Mouse (Mus musculus): Measurements from ENCODE around the gene H60b.
"Not testable (repeated sequence)": the region's sequence is repeated elsewhere in the genome, so short reads cannot be mapped to it uniquely, and the experiment has no call there.

H60b gene

DNA sequence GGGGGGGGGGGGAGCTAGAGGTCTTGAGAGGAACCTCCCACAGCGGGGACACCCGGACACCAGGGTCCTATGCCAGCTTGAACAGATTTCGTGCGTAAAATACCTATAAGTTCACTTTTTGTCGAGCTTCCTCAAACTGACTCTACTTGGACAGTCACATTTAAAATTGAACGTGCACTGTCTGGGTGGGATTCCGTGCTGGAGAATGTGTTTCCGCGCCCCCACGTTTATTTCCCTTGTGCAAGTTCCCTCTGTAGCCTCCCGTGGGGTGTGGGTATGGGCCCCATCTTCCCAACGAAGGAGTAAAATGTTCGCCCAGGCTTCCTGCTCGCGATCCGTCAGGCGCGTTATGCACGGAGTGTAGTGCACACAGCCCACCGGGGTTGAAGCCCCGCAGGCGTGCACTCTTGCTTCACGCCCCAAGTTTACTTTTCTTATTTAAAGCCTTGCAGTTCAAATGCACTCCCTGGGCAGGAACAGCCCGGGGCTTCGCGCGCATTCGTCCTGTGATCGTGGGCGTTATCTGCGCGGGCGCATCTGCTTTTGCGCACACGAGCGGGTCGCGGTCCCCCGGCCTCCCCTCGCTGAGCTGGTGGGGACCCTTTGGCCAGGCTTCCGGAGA is 115.4 kb downstream of the H60b start:
- no peak for DNase-seq (ENCODE audit: low spot score in 2 of 2)

DNA sequence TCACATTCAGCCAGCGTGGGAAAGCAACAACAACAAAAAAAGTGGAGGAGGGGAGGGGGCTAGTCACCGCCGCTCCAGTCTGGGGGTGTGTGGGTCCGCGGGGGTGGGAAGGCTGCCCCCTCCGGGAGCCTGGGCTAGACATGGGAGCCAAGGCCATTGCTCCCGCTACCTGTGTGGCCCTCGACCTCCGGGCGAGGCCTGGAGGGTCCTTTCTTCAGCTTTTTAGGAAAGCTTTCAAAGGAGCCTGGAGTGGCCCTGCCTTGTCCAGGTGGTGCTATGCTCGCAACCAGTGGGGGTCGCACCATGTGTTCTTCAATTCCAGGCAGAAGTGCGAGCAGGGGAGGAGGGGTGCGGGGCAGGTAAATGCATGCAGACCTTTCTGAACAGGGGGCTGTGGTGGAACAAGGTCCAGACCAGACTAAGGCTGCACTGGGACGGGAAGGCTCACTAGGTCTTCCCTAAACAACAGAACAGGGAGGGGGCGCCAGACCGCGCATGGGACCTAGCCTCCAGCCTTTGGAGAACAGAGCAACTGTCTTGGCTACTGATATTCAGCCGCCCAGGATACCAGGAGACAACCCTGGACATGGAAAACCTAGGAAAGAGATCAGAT is 116.2 kb downstream of the H60b start:
- no peak for DNase-seq (ENCODE audit: low spot score in 2 of 2)

DNA sequence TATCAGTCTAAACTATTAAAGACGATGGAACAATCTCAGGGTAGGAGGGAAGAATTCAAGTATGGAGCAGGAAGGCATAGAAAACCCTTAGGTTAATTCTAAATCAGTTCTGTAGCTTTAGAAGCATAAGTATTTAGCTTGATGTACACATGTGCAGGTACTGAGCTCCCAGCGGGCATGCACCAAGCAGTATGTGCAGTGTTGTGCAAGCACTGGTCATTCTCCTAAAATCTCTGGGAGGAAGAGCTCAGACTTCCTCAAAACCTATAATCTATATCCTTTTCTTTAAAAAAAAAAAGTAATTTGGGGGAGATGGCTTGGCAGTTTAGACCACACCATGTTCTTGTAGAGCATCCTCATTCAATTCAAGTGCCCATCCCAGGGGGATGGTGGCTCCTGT is 120.1 kb downstream of the H60b start:
- not testable (repeated sequence) for DNase-seq (ENCODE audit: low spot score in 2 of 2)

DNA sequence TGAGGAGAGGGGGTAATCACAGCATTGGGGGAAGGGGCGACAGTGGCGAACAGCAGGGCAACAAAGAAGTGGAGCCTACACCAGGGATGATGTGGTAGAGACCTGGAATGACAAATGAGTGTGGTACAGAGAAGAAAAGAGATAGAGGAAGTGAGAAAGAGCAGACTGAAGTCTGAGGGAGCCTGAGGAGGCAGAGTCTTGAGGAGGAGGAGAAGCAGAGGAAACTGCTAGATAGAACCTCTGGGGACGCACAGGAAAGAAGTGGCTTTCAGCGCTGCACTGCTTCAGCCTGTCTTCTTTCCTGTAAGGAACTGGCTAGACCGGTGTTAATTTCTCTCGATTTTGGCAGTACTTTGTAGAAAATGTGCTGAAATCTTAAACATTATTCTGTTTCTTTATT is 124.4 kb downstream of the H60b start:
- no peak for DNase-seq (ENCODE audit: low spot score in 2 of 2)

DNA sequence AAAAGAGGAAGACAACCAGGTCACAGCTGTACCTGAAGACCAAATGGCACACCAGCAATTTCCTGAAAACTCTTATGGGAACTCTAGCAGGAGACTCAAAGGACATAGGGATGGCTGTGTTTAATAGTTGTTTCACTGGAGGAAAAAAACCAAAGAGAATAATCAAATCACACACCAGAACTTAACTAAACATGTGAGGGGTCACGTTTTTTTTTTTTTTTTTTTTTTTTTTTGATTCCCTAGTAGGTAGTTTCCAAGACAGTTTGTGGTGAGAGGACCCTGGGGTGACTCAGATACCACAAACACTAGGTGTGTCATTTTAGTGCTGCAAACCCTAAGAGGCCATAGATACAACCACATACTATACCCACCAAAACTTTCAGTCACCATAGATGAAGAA is 137.3 kb downstream of the H60b start:
- no peak for DNase-seq (ENCODE audit: low spot score in 2 of 2)

DNA sequence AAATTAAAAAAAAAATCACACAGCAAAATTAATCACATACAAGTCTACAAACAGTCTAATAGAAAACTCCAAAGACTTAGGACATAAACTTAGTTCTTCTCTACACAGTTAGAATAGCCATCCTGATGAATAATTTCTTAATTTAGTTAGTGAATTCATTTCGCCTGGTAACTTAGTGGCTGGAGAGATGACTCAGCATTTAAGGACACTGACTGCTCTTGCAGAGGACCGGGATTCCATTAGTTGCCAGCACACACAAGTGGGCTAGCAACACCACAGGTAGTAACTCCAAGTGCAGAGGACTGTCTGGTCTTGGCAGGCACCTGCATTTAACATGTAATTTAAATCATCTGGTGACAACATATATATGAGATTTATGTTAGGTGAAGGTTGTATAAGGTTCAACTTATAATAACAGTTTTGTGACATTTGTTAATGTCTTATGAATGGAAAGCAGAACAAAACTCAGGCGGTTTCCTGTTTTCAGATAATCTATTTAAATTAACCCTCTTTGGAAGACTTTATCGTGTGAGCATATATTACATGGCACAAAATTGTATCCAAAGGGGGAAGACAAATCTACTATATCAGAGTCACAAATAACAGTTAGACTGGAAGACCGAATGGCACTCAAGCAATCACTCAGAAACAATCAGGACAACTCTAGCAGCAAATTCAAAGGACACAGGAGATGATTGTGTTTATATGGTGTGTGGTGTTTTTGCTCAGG is 138.8 kb downstream of the H60b start:
- no peak for DNase-seq (ENCODE audit: low spot score in 2 of 2)

DNA sequence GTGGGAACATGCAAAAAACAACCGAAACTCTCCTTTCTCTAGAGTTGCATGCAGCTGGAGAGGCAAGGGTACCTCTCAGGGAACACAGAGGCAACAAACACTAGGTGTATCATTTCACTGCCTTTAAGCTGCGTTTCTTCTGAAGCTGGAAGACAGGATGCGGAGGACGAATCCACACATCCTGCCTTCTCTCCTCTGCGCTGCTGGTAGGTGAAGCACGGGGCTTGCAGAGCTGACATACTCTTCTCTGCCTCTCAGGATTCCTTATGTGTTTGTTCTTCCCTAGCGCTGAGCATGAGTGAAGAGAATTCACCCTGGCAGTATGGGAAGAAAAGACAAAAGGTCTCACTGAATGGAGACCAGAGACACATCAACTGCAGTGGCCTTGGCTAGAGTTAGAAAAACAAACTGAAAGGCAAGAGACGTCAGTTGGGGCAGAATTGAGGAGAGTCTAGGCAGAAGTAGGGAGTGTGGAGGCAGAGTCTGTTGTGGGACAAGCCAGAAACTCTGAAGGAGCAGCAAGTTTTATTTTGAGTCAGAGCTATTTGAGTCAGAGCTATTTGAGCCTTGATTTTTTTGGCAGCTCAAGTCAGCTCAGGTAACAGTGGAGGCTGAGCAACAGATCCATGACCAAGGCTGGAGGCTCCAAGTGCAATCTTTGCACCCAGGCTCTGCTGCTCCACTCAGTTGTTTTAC is 139.5 kb downstream of the H60b start:
- no peak for DNase-seq (ENCODE audit: low spot score in 2 of 2)

DNA sequence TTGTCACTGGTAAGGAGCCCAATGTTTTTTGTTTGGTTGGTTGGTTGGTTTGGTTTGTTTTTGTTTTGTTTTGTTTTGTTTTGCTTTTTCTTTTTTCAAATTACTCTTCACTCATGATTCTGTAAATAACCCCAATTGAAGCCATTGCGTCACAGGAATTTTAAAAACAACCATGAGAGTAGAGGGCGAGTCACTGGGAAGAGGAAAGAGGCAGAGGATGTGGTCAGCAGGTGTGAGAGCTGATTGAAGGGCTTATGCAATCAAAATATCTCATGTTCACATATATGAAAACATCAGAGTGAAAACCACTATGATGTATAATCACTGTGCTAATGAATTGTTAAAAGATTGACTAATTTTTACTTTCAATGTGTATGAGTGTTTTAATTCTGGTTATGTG is 140.9 kb downstream of the H60b start:
- DNase-seq (ENCODE audit: low spot score in 2 of 2), result no peak

DNA sequence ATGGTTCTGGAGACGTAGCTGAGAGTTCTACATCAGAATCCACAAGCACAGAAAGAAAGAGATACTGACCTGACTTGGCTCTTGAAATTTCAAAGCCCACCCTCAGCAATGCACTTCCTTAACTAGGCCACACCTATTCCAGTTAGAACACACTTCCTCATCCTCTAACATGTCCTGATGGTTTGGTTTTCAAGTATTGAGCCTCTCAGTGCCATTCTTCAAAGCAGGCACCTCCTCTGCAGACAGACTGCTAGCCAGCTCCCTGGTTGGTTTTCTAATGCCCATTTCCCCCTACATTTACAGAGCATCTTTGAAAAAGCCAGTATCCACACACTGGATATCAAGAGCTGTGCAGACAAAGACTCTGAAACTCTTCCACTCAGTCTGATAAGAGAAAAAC is 143.3 kb downstream of the H60b start:
- no peak for DNase-seq (ENCODE audit: low spot score in 2 of 2)

DNA sequence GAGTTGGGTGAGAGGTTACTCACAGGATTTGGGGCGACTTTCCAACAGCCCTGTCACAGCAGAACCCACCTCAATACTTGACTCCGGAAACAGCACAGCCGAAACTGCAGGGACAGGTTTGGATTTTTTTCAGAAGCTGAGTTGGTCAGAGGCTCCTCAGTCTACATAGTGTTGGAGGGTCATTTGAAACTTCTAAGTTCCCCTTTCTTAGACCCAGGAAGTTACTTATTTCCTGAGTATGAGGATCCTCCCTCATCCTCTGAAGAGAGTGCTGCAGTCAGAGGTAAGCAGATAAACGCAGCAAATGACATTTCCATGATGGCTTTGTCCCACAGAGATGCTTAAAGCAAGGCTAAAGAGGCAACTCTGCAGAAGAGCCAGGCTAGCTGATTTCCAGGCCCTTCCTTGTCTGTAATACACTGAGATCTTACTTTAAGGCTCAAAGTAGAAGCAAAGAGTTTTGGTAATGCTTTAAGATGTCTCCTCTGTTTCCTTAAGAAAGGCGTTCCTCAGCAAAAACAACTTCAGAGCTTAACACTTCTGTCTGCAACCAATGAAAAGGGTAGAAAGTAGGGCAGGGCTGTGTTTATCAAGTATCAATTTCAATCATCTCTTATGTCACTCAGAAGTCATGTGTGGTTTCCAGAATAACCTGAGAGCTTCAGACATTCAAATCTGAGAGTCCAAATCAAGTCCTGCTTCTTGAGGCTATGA is 144.1 kb downstream of the H60b start:
- DNase-seq (ENCODE audit: low spot score in 2 of 2), result no peak

DNA sequence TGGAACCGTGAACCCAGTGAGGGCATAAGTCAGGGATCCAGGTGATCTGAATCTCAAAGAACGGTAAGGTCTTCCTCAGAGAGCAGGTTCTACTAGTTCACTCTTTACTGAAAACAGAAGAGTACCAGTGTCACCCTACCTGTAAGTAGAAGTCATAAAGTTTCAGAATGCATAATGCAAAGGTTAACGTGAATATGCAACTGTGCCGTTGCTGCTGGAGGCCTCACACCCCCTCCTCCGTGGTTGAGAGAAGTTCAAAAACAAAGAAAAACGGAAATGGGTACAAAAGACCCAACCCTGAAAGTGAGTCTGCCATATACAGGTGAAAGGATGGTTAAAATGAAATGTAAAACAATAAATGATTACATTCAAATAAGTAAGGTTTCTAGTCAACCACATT is 145.3 kb downstream of the H60b start:
- no peak for DNase-seq (ENCODE audit: low spot score in 2 of 2)

DNA sequence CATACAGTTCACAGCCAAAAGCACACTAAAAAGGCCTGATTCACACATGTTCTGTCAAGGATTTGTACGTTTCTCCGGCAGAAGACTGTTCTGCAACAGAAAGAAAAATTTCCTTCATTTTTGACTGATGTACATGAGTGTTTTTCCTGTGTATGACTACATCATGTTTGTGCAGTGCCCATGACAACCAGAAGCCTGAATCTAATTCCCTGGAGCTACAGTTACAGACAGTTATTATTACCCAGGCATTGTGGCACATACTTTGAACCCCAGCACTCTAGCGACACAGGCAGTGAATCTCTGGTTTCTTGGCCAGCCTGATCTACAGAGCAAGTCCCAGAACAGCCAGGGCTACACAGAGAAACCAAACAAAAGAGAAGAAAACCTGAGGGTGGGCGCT is 147.4 kb downstream of the H60b start:
- no peak for DNase-seq (ENCODE audit: low spot score in 2 of 2)

DNA sequence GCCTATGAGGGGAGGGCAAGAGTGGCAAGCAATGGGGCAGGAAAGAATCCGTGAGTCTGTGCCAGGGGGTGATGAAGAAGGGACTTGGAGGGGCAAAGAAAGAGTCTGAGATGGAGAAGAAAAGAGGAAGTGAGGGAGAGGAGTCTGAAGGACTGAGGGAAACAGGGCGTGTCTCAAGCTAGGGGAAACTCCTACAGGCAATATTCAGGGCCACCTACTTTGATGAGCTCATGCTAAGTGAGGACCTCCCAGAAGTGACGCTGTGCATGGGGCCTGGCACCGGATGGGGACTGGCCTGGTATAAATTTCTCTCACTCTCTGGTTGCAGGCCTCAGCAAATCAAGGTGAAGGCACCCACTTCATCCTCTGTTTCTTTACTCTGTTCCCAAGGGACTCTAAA is 148.1 kb downstream of the H60b start:
- DNase-seq (ENCODE audit: low spot score in 2 of 2), result no peak

DNA sequence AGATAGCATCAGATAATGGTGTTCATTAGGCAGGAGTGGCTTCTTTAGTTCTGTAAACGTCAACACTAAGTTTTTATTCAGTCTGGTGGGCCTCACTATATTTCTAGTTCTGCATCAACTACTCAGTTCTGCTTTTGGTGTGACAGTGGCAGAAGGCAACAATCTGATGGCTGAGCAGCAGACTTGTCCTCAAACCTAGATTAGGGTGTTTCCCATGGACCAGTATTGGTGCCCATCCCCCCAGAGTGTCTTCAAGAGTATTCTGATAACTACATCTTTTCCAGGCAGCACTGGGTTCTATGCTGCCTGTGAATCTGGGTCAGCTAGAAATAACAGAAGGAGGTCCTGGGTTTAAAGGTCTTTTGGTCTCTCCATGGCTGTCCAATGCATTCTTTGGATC is 149.8 kb downstream of the H60b start:
- DNase-seq (ENCODE audit: low spot score in 2 of 2), result no peak

DNA sequence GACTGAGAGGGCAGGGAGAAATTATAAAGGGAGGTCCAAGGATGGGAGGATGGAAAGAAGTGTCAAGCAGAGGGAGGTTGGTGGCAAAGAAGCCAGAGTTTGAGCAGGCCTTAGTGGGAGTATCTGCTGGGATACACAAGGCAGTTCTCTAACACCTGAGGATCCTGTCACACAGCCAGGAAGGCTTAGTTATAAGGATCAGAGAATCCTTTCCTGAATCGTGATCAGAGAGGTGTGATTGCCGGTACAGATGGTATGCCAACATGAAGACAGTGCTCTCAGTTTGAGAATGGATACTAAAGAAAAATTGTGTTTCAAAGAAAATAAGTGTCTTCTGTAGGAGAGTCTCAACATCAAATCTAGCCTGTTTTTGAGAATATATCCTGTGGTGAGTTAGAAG is 164.5 kb downstream of the H60b start:
- no peak for DNase-seq (ENCODE audit: low spot score in 2 of 2)
